Mouse (Mus musculus) hindbrain, embryonic 15.5 days (tissue): ENCODE results near the gene Arhgef7. TPM values are rescaled to one million over a fixed set of nuclear protein-coding genes. Genes with fewer than 3 reads are reported as not detected.

Experiments
- ATAC-seq: fragments of 200-750 bp; cut with Nextera tagmentation; 2 replicates; pipeline ENCODE4 v1.8.0; 2017; ENCODE audit warnings: low read depth, moderate number of reproducible peaks, moderate TSS enrichment; ENCODE audit not compliant: low FRiP score
- H3K27ac ChIP-seq: fragments of 300-500 bp; sonication (generic); replicated peaks from 2 replicates; pipeline ENCODE4 v1.5.1; 2015; ENCODE audit warnings: mild to moderate bottlenecking, inconsistent platforms
- H3K27me3 ChIP-seq: fragments of 300-500 bp; sonication (generic); 2 replicates; pipeline ENCODE4 v1.6.1; 2015; ENCODE audit warnings: control low read depth, inconsistent platforms
- H3K36me3 ChIP-seq: fragments of 300-500 bp; sonication (generic); 2 replicates; pipeline ENCODE4 v1.6.1; 2015; ENCODE audit warnings: control low read depth, inconsistent platforms
- H3K4me1 ChIP-seq: fragments of 300-500 bp; sonication (generic); replicated peaks from 2 replicates; pipeline ENCODE4 v1.6.1; 2015; ENCODE audit warnings: control low read depth, inconsistent platforms
- H3K4me2 ChIP-seq: fragments of 300-500 bp; sonication (generic); 2 replicates; pipeline ENCODE4 v1.6.1; 2015; ENCODE audit warnings: moderate library complexity, mild to moderate bottlenecking, inconsistent platforms
- H3K4me3 ChIP-seq: fragments of 300-500 bp; sonication (generic); 2 replicates; pipeline ENCODE4 v1.5.1; 2015; ENCODE audit warnings: mild to moderate bottlenecking, inconsistent platforms
- H3K9ac ChIP-seq: fragments of 300-500 bp; sonication (generic); 2 replicates; pipeline ENCODE4 v1.6.1; 2015; ENCODE audit warnings: inconsistent platforms
- H3K9me3 ChIP-seq: fragments of 300-500 bp; sonication (generic); 2 replicates; pipeline ENCODE4 v1.6.1; 2016; ENCODE audit warnings: control low read depth, inconsistent platforms
- WGBS: fragments of 180-500 bp; shearing (Covaris S2); methylation state at CpG from one replicate; pipeline ENCODE4 v1.1.7; 2015; 5-methylcytosine and 5-hydroxymethylcytosine counted together
- polyA plus RNA-seq: library from polyadenylated mRNA; unstranded; fragments of >200 nt; fragmentation: Nextera tagmentation; extraction: Ambion mirVana; gene quantifications from 2 replicates; pipeline ENCODE4 v1.2.1, GENCODE M21; 2015

The Arhgef7 gene
- polyA plus RNA-seq, 1 experiment from 2014 or later = 81.0 TPM

DNA sequence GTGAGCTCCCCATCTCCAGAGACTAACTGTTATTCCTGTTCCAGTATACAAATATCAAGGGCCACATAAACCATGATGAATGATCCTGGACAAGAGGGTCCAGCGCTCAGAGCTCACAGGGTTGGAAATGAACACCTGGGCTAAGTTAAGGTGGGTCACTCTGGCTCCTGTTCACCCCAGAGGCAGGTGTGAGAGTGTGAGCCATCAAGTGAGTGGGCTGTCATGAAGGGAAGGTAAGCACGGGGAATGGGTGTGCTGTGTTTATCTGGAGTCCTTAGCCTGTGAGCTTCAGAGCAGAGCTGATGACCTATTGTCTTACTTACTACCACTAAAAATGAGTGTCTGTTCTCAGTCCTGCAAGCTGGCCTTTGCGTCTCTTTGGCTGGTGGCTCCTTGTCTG, 157.1 kb downstream of the Arhgef7 start:
- Histone ChIP-seq H3K27ac (no peak overlapping the region), H3K36me3 (no peaks in the 10 kb centered on the region), H3K9me3 (no peaks in the 10 kb centered on the region), H3K27me3 (no peaks in the 10 kb centered on the region), H3K4me3 (no peak overlapping the region), H3K9ac (no peak overlapping the region), H3K4me2 (no peak overlapping the region), H3K4me1 (peaks cover 19% of the 10 kb centered on the region)
- WGBS = over 99% methylated on average over 3 of the region's 3 CpGs
- ATAC-seq = no peak

Other genes with a start within 250 kb of the Arhgef7 start
- 1.3 and 1.5 TPM in 2 replicates for gene Rab20, start 249.0 kb upstream of the Arhgef7 start, polyA plus RNA-seq
- gene Naxd, start 230.2 kb upstream of the Arhgef7 start, polyA plus RNA-seq = 144 and 148 TPM in 2 replicates
- gene Cars2, start 176.9 kb upstream of the Arhgef7 start, polyA plus RNA-seq = 23.2 and 25.2 TPM in 2 replicates
- 45.7 TPM in 2 replicates for gene Ing1, start 172.2 kb upstream of the Arhgef7 start, polyA plus RNA-seq
- gene Ankrd10, start 92.0 kb upstream of the Arhgef7 start, polyA plus RNA-seq = 81.3 and 82.8 TPM in 2 replicates
- not detected in 2 replicates for gene 1700016D06Rik, start 26.7 kb upstream of the Arhgef7 start, polyA plus RNA-seq
- gene Tex29, start 112.8 kb downstream of the Arhgef7 start, polyA plus RNA-seq = 0.28 and 0.32 TPM in 2 replicates